Mouse (Mus musculus) heart, adult 2 months (tissue): ENCODE measurements at regions not wholly inside any gene's neighbourhood (a gene's known extent, or its start where the extent isn't known, plus 50 kb on each side); places are given as distances from the start of the nearest gene placed in this dataset.

Experiments
- DNase-seq, 2 experiments: peaks; one replicate each; pipeline ENCODE4 v3.0.0; 2021
- H3K27ac ChIP-seq: fragments of 200-600 bp; 2 replicates; pipeline ENCODE4 v1.8.1; 2022
- H3K27me3 ChIP-seq: fragments of 200-500 bp; 2 replicates; pipeline ENCODE4 v1.6.1; 2012; ENCODE audit warnings: mild to moderate bottlenecking, low read length, inconsistent platforms, mixed read lengths; ENCODE audit not compliant: control insufficient read depth, insufficient read depth
- H3K36me3 ChIP-seq: fragments of 200-500 bp; 2 replicates; pipeline ENCODE4 v1.6.1; 2012; ENCODE audit warnings: low read length, inconsistent platforms; ENCODE audit not compliant: control insufficient read depth, insufficient read depth
- H3K4me1 ChIP-seq: fragments of 200-500 bp; 2 replicates; pipeline ENCODE4 v1.6.1; 2011; ENCODE audit warnings: low read length; ENCODE audit not compliant: control insufficient read depth, insufficient read depth
- H3K4me3 ChIP-seq: fragments of 200-600 bp; 2 replicates; pipeline ENCODE4 v1.8.1; 2022
- H3K79me2 ChIP-seq: fragments of 200-500 bp; replicated peaks from 2 replicates; pipeline ENCODE4 v1.6.1; 2012; ENCODE audit warnings: mild to moderate bottlenecking, inconsistent platforms, low read length, moderate library complexity, mixed read lengths; ENCODE audit not compliant: control insufficient read depth, insufficient read depth
- H3K9ac ChIP-seq: fragments of 200-500 bp; 2 replicates; pipeline ENCODE4 v1.6.1; 2012; ENCODE audit warnings: low read depth, mild to moderate bottlenecking, control low read depth, inconsistent platforms, low read length, mixed read lengths
- CTCF ChIP-seq: fragments of 200-600 bp; IDR thresholded peaks from 2 replicates; pipeline ENCODE4 v1.8.1; 2022; ENCODE audit warnings: antibody characterized with exemption, mild to moderate bottlenecking, moderate library complexity
- EP300 ChIP-seq: fragments of 200-500 bp; IDR thresholded peaks from 2 replicates; pipeline ENCODE4 v1.6.1; 2011; ENCODE audit warnings: low read depth, low read length, control low read depth; ENCODE audit not compliant: insufficient read depth
- POLR2A ChIP-seq: fragments of 200-500 bp; IDR thresholded peaks from 2 replicates; pipeline ENCODE4 v1.6.1; 2011; ENCODE audit warnings: mild to moderate bottlenecking, low read depth, low read length, control low read depth; ENCODE audit not compliant: insufficient read depth
- WGBS: fragments of 180-500 bp; shearing (Covaris S2); methylation state at CpG from one replicate; pipeline ENCODE4 v1.1.7; 2018; 5-methylcytosine and 5-hydroxymethylcytosine counted together
- intact Hi-C: fragments of 180-260 bp; cut with DNase I; formaldehyde crosslinking; loops from one replicate; pipeline ENCODE4 v1.15.1; 2025

DNA sequence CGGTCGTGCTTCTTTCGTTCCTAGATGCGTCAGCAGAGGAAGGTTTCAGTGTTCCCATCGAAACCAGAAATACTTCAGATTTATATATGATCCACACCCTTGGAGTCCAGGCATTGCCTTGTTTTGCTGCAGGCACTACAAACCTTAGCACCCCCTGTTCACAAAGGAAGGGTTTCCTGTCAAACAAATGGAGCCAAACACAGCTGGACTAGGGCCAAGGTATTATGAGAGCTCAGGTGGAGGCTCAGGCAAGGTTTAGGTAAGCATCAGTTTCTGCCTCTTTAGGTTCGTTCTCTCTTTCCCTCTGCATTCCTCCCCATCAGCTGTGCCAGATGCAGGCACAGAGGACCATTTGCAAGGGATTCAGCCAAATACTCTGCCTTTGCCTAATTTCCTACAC is 377.0 kb upstream of the A1bg start:
- H3K27me3 ChIP-seq, result no peaks in the 10 kb centered on the region
- H3K9ac ChIP-seq, result no peak overlapping the region
- 70% methylated on average over 6 of the region's 6 CpGs for WGBS
- intact Hi-C loops, result no loop called here
- no peaks in the 10 kb centered on the region for H3K36me3 ChIP-seq
- H3K4me3 ChIP-seq, result no peak overlapping the region
- no peak for DNase-seq
- no peak for TF ChIP-seq EP300
- TF ChIP-seq POLR2A, result no peak
- no peak for TF ChIP-seq CTCF
- H3K79me2 ChIP-seq, result no peaks in the 10 kb centered on the region
- no peak overlapping the region for H3K27ac ChIP-seq
- no peaks in the 10 kb centered on the region for H3K4me1 ChIP-seq

DNA sequence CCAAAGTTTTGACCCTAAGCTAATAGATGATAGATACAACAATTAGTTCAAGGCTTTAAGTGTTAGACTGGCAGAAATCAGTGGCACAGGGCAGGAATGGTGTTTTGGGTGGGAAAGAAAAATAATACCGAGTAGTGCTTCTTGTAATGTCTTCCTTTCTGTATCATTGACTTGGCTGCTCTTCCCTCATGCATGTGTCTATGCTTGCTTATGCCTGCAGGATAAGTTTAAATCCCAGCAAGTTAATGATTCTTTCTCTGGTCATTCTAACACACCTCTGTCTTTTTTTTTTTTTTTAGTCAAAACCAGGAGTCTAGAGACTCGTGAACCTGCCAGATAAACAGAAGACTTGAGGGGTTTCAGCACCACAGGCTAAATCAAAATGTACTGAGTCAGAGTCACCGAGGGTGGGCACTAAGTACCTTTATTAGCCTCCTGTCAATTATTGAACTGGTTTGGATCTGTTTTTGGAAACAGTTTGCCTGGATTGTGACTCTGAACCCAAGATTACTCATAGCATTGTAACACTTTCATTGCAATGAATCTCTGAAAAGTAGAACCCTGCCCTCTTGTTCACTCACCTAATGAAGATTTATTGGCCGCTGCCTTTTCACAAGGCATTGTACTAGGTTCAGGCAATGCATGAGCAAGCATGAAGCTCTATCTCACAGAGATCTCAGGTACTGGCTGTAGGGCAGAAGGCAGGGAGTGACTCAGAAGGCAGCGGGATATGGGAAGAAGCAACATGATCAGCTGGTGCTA is 374.8 kb upstream of the A1bg start:
- no peak for TF ChIP-seq CTCF
- no peak for TF ChIP-seq EP300
- no peak for DNase-seq
- no peaks in the 10 kb centered on the region for H3K27me3 ChIP-seq
- no peak overlapping the region for H3K9ac ChIP-seq
- no peak overlapping the region for H3K27ac ChIP-seq
- H3K79me2 ChIP-seq, result no peaks in the 10 kb centered on the region
- no peaks in the 10 kb centered on the region for H3K36me3 ChIP-seq
- H3K4me3 ChIP-seq, result no peak overlapping the region
- no peaks in the 10 kb centered on the region for H3K4me1 ChIP-seq
- intact Hi-C loops, result no loop called here
- 88% methylated on average over 5 of the region's 5 CpGs for WGBS

DNA sequence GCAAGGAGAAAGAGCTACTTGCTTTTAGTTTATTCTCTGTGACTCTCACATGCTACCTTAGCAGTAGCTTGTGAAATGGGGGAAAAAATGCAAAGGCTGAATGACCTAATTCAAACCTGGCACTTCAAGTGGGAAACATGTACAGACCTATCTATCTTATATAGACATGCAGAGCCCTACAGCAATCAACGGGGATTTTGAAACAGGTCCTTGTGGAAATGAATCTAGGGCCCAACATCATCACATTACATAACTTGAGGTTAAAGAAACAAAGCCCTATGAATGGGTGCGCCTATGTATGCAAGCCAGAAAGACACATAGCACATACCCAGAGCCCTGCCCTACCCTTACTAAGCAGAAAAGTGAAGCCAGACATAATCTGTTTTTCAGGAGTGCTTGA is 371.8 kb upstream of the A1bg start:
- TF ChIP-seq CTCF (no peak), POLR2A (no peak), EP300 (no peak)
- Histone ChIP-seq H3K36me3 (no peaks in the 10 kb centered on the region), H3K9ac (no peak overlapping the region), H3K27me3 (no peaks in the 10 kb centered on the region), H3K4me1 (no peaks in the 10 kb centered on the region), H3K79me2 (no peaks in the 10 kb centered on the region), H3K4me3 (no peak overlapping the region), H3K27ac (no peak overlapping the region)
- no peak for DNase-seq
- intact Hi-C loops, result no loop called here
- WGBS, result 80% methylated on average over 2 of the region's 2 CpGs

DNA sequence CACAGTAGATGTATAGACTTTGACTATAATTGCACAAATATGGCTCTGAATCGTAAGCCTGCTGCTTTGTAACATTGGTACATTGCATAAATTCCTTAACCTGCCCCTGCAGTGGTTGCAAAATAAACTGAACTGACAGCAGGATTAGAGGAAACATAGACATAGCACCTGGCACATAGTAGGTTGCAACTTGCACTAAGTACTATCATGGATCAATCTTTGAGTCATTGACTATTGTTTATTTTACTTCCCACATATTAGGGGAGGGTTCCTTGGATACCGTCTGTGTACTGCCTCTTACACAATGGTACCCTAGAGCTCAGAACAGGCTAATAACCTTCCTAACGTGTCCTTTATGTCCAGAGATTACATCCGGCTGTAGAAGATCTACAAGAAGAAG is 371.3 kb upstream of the A1bg start:
- 69% methylated on average over 4 of the region's 4 CpGs for WGBS

DNA sequence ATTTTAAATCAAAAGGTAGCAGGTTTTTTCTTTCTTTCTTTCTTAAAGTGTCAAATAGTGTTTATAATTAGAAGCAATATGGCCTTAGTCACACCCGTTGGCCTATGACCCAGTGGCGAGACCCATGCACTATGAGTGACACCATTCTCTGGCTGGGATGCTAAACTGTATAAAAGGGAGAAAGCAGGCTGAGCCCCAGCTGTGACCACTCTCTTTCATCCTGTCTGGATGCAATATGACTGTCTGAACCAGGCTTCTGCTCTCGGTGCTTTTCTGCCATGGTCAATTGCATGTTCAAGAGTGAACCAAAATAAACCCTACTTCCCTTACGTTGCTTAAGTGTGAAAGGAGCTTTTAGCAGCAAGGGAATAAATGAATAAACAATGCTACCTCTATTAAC is 346.0 kb upstream of the A1bg start:
- WGBS, result 76% methylated on average over 4 of the region's 4 CpGs
- Histone ChIP-seq H3K4me3 (no peak overlapping the region), H3K27ac (no peak overlapping the region), H3K36me3 (no peaks in the 10 kb centered on the region), H3K9ac (no peak overlapping the region), H3K79me2 (no peaks in the 10 kb centered on the region), H3K27me3 (no peaks in the 10 kb centered on the region), H3K4me1 (no peaks in the 10 kb centered on the region)
- TF ChIP-seq CTCF, result no peak
- no peak for TF ChIP-seq EP300
- TF ChIP-seq POLR2A, result no peak
- DNase-seq, result no peak
- intact Hi-C loops, result no loop called here

More for the DNA sequence above, 371.3 kb upstream of the A1bg start:
- Histone ChIP-seq H3K4me3 (no peak overlapping the region), H3K27me3 (no peaks in the 10 kb centered on the region), H3K27ac (no peak overlapping the region), H3K36me3 (no peaks in the 10 kb centered on the region), H3K4me1 (no peaks in the 10 kb centered on the region), H3K79me2 (no peaks in the 10 kb centered on the region), H3K9ac (no peak overlapping the region)
- intact Hi-C loops, result no loop called here
- no peak for DNase-seq
- TF ChIP-seq POLR2A (no peak), EP300 (no peak), CTCF (no peak)

DNA sequence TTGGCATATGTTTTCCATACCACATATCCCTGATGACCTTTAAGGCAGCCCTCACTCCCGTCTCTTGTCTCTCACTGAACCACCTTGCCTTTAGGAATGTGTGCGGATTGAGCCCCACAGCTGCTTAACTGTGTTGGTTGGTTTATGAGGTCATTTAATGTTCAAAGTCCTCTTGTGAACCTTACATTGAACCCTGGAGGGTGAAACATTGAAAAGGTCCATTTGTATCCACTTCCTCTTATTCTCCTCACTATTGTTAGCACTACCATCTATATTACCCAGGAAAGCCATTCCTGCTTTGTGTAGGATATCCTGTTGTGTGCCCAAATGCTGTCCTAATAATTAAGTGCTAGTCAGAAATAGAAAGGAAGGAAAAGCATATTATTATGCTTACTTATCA is 336.2 kb upstream of the A1bg start:
- Histone ChIP-seq H3K27me3 (no peaks in the 10 kb centered on the region), H3K79me2 (no peaks in the 10 kb centered on the region), H3K4me1 (no peaks in the 10 kb centered on the region), H3K27ac (no peak overlapping the region), H3K36me3 (no peaks in the 10 kb centered on the region), H3K4me3 (no peak overlapping the region), H3K9ac (no peak overlapping the region)
- DNase-seq, result no peak
- TF ChIP-seq POLR2A (no peak), EP300 (no peak)
- WGBS, result 49% methylated on average over 2 of the region's 2 CpGs
- intact Hi-C loops, result no loop called here
